Mouse (Mus musculus): Measurements from ENCODE around the gene Pcbp3.
"Not testable (repeated sequence)": the region's sequence is repeated elsewhere in the genome, so short reads cannot be mapped to it uniquely, and the experiment has no call there.

Pcbp3 gene

DNA sequence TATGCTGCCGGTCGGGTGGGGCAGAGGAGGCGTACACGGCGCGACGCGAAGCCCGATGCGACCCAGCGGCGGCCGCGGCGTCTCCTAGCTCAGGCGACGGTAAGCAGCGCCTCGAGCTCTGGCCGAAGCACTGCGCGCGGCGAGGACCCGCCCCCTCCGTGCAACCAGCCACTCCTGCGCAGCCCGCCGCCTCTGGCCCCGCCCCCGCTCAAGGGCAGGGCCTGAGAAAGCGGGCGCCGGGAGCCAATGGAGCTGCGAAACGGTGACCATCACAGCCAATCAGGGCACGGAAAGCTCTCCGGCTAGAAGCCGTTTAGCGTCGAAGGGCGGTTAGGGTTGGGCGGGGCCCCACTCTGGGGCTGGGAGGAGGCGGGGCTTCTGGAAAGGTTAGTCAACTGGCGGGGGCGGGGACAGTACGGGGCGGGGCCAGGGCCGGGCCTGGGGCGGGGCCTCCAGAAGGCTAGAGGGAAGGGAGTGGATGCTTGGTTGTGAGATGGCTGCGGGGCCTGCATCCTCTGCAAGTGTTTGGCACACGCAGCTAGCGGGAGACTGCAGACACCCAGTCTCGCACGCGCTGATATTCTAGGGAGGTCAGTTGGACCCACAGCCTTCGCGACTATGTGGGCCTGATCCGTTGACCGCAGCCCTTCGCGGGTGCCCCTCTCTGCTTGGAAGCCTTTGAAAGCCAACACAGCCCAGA lies at the start of gene Pcbp3:
Gene Pcbp3, minus strand, starts transcription at position 98 of the 700 bp plus-strand sequence.
- in situ Hi-C loops (cut with MboI, MseI), result no loop called here

DNA sequence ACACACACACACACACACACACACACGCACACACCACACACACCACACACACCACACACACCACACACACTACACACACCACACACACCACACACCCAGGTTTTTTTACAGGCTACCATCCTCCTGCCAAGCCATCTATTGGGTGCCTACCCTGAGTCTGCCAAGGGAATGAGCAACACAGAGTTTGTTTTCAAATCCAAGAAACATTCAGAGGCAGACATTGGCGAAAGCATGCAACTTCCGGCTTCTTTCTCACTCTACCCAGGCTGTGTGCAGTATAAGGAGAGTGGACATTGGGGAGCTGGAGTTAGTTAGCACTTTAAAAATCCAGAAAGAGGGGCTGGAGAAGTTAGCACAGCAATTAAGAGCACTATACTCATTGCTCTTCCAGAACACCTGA lies 47.0 kb upstream of the Pcbp3 start:
- in situ Hi-C loops (cut with MboI, MseI), result loop anchor here in 1 of 2 experiments (25.0 kb wide), 1 partner anchor 221 kb away; no protein-coding TSS in a partner anchor

DNA sequence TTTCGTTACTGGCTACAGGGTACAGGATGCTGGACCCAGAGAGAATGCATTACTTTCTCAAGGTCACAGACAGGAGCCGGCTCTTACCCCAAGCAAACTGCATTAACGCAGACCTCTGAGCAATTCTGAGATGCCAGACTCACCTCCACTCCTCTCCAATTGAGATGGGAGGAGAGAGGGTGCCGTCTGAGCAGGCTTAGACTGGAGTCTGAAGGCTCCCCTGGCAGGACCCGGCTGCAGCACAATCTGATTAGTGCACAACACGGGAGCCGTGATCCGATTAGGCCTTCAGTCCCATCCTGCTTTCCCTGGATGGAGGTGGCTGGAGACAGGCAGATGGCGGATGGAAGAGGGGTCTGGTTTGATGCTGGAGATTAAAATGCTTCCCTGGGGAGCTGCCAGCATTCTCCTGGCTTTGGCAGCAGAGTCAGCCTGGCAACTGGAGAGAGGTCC lies 46.4 kb upstream of the Pcbp3 start:
- in situ Hi-C loops (cut with MboI, MseI), result loop anchor here in 1 of 2 experiments (25.0 kb wide), 1 partner anchor 221 kb away; no protein-coding TSS in a partner anchor

DNA sequence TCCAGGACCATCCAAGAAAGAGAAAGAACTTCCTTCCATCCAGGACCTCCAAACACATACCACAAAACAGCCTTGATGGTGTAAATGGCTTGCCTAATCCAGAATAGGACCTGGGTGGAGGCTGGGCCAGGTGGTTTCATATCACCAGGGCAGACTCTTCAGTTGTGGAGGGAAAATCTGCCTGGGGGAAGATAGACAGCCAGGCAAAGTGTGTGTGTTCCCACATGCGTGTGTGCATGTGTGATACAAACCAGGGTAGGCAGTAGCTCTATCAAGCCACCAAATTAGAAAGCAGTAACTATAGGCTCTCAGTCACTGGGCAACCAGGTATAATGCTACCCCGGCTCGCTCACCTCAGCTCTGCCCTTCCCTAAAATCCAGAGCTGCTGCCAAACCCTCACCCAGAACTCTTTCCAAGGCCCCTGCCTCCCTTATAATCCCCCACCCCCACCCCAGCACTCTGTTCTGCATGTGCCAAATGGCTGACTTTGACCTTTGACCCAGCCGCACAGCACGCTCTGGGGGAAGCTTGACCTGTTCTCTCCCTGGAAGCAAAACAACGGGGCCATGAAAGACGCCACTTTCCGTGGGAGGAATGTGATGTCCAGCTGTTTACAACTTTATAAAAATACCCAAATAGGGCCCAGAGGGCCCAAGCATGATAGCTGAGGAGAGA lies 45.9 kb upstream of the Pcbp3 start:
- in situ Hi-C loops (cut with MboI, MseI), result loop anchor here in 1 of 2 experiments (25.0 kb wide), 1 partner anchor 220 kb away; no protein-coding TSS in a partner anchor

DNA sequence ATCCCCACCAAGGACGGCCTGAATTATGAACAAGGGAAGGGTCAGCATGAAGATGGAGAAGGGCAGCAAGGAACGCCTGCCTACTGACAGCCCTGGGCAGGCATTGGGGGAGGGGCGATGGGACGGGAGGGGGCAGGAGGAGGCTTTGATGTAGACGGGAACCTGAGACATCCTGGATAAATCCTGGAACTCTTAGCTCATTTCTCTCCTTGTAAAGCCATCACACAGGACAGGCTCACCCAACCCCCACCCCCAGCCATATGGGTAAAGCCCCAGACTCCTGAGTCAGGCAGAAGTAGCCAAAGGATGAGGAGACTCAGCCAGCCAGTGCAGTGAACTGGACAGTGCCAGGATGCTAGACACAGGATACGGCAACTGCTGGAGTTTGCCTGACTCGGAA lies 43.2 kb upstream of the Pcbp3 start:
- in situ Hi-C loops (cut with MboI, MseI), result loop anchor here in 1 of 2 experiments (25.0 kb wide), 1 partner anchor 218 kb away; no protein-coding TSS in a partner anchor

DNA sequence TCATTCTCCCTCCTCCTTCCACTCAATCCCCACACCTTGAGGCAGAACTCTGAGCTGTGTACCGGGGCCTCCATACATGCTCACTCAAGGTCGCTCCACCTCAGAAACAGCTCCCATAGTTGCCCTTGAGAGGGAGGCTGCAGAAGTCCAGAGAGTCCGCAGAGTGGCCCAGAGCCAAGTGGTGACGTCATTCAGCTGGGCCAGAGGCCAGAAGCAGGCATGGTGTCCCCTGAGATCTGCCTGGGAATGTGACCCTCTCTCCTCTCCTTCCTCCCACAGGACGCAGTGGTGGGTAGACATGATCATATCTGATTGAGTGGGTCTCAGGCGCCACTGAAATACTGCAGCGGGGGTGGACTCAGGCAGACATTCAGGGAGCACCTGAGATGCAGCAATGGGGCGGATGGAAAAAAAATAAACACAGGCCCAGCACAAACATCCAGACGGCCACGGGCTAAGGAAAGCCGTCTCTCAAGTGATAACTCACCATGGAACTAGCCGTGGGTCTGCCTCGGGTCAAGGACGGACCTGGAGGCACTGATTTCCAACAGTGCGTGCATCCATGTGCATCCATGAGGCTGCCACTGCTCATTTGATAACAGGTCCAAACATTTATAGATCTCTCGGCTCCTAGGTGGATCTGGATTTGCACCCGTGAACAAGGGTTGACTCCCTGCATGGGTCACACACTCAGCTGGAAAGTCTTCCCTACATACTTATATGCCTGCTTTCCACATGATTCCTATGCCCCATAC lies 36.2 kb upstream of the Pcbp3 start:
- in situ Hi-C loops (cut with MboI, MseI), result no loop called here

DNA sequence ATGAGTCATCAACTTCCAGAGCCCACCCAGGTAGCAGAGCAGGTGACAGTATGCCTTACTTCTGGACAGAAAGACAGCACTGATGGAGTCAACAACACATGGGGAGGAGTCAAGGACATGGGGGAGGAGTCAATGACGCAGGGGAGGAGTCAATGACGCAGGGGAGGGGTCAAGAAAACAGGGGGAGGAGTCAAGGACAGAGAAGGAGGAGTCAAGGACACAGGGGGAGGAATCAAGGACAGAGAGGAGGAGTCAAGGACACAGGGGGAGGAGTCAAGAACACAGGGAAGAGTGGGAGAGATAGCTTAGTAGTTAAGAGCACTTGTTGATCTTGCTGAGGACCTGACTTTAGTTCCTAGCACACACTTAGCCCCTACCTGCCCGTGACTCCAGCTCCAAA lies 30.8 kb upstream of the Pcbp3 start:
- in situ Hi-C loops (cut with MboI, MseI), result no loop called here

DNA sequence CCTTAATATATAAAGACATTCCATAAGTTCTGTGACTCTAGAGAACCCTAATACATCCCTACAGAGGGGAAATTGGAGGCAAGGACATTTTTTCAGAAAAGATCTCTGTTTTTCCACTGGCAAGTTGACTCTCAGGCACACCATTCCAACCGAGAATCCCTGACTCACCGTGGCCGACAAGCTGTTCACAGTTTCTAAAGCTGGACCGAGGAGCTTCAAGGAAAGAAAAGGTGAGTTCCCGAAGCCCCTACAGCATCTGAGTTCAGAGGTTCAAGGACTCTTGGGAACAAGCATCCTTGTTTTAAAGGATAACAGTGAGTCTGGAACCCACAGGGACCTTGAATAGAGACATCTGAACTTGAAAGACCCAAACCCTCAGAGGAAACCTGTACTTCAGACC lies 26.9 kb upstream of the Pcbp3 start:
- in situ Hi-C loops (cut with MboI, MseI), result no loop called here

DNA sequence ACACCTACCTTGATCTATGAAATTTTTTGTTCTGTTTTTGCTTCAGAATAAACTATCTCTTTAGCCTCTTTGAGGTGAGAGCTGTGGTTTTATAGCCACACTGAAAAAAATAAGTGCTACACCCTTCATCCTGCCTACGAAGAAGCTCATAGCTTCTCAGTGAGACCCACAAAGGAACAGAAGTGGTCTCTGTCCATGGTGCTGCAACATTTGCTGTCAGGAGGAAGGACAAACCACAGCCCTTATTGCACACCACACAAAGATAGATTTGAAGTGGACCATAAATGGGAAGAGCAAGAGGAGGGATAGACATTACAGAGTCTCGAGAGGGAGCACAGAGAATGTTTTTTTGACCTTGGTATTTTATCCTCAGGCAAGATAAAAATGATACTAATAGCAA lies 16.4 kb upstream of the Pcbp3 start:
- in situ Hi-C loops (cut with MboI, MseI), result no loop called here

DNA sequence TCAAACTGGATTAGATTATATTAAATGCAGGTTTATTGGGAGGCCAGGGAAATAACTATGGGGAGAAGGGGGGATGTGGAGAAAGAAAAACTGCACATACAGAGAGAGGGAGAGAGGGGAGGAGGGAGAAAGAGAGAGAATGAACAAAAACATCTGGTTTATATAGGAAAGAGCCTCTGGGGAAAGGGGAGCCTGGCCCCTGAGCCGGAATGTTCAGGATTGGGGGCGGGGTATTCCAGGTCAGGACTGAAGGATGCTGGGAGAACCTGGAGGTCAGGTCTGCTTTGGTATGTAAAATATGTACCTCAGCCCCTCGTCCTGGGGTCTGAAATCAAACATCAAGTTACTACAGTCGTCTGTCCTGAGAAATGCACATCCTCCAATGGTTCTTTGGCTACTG lies 15.0 kb upstream of the Pcbp3 start:
- in situ Hi-C loops (cut with MboI, MseI), result no loop called here

DNA sequence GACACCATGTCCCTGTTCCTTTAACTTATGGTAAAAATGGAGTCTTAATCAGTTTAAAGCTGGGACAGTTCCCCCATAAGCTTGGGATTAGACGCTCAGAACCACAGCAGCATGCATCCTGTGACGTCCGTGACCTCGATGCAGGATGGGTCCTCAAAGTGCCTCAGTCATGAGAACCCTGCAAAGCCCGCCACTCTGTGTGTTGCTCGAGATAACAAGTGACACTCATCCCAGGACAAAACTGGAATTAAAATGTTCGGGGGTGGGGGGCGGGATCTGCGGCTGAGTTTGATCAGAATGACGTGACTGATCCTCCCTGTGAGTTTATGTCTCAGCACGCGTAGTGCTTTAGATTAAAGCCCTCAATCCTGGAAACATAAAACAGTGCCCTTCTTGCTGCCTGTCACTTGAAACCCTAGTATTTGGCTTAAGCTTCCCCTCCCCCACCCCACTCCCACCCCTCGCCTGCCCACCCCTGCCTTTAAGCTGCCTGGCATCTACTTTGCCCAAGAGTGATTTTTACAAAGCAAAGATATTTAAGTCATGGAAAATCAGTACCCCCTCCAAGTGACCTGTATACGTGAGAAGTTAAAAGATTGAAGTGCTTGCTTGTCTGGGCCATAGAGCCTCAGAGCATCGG lies 12.2 kb upstream of the Pcbp3 start:
- in situ Hi-C loops (cut with MboI, MseI), result no loop called here

DNA sequence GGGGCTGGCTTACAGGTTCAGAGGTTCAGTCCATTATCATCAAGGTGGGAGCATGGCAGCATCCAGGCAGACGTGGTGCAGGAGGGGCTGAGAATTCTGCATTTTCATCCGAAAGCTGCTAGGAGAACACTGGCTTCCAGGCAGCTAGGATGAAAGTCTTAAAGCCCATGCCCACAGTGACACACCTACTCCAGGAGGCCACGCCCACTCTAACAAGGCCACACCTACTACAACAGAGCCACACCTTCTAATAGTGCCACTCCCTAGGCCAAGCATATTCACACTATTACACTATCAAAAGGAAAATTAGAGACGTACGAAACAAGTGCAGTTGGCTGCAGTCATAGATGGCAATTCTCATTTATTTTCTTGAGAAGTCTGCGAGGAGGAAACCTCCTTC lies 10.6 kb upstream of the Pcbp3 start:
- in situ Hi-C loops (cut with MboI, MseI), result not testable (repeated sequence)

DNA sequence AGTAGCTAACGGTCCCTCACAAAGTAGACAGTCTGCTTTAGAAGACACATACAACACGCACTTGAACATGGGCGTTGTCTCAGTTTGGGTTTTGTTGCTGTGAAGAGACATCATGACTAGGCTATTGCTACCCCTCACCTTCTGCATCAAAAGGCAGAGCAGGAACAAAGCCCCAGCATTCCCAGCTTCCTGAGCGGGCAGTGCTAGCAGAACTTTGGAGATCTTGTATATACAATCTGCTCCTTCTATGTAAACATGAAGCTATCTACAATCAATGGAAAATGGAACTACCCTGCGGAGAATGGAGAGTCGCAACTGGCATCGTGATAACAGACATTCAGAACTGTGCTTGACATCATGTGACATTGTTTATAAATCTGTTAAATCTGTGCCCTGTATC lies 9.3 kb upstream of the Pcbp3 start:
- in situ Hi-C loops (cut with MboI, MseI), result no loop called here

DNA sequence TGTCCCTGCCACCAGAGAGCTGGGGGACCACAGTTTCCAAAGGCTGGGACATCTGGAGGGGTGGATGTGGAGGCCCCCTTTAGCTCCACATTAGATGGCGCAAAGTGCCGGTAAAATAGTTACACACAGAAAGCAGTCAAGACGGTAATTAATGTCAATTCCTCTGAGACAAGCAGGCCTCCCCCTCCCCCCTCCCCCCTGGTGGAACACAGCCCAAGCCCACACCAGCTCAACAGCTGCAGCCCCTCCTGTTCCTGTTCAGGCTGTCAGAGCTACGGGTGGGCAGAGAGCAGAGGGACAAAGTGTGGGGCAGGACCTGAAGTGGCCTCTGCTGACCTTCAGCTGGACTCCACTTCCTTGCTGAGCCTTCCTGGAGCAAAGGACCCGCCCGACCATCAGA lies 2.7 kb upstream of the Pcbp3 start:
- in situ Hi-C loops (cut with MboI, MseI), result no loop called here

DNA sequence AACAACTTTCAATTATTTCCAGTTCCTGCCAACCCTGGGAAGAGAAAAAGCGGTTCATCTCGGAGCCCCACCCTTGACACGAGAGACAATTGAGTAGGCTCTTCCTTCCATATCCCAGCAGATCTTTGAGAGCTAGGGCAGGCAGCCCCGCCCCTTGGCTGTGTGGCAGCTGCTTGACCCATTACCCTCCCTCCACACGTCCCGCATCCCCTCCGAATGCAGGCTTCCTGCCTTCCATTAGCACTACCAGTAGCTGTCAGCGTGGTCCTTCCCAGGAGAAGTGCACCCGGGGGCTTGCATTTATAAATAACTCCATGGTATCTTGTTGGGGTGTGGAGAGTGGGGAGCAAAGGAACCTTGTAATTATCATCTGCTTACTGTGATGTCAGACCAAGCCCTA lies 2.3 kb upstream of the Pcbp3 start:
- in situ Hi-C loops (cut with MboI, MseI), result no loop called here

DNA sequence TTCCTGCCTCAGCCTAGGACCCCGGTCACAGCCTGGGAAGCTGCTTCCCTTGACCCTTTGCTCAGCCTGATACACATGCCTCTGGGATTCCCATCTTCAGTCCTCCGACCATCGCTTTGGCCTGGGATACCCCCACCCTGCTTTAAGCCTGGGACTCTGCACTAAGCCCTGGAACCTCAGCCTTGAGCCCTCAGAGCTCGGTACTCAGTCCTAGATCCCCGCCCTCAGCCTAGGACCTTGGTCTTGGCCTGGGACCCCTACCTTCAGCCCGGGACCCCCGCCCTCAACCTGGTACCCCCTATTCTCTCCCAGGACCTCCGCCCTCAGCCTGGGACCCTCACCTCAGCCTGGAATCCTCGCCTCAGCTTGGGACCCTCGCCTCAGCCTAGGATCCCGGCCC lies 531 bp downstream of the Pcbp3 start:
- in situ Hi-C loops (cut with MboI, MseI), result no loop called here

DNA sequence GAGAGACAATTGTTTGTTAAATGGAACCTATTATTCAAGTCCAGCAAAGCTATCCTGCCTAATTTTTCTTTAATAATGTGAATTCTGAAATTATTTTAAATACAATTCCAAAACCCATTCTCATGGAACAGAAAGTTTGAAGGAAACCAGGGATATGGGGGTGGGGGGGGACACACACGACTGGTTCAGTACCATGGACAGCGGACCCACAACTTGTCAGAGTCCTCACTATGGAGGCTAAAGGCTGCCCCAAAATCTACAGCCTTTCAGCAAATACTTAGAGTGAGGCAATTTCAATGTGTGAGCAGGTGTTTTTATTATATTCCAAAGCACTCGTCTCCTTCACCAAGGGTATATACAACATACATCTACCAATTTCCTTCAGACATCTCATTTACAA lies 3.5 kb downstream of the Pcbp3 start:
- in situ Hi-C loops (cut with MboI, MseI), result no loop called here

DNA sequence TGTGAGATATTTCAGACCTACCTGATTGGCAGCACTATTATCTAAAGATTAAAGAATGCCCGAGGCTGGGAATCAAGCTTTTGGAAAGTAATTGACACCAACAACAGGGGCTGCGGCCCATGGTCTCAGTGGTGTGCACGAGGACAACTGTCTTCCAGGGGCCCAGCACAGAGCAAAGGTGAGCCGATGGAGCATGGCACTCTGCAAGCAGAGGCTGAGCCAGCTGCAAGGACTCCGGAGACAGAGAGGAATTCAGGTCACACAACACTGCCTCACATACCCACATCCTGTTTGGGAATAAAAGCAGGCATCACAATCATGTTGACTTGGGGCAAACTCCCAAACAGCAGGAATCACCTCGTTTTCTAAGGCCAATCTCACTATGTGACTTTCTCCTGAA lies 5.5 kb downstream of the Pcbp3 start:
- in situ Hi-C loops (cut with MboI, MseI), result no loop called here

DNA sequence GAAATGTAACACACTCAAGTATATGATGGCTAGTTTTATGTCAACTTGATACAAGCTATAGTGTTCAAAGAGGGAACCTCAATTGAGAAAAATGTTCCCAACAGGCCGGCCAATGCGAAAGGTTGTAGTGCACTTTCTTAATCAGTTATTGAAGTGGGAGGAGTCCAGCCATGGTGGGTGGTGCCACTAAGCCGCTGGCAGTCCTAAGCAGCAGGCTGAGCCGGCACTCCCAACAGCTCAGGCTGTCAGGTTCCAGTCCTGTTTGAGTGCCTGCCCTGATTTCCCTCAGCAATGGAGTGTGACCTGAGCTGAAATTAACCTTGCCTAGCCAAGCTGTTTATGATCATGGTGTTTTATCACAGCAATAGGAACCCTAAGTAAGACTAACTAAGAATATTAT lies 20.6 kb downstream of the Pcbp3 start:
- in situ Hi-C loops (cut with MboI, MseI), result loop anchor here in 1 of 2 experiments (10.0 kb wide), 1 partner anchor 514 kb away; no protein-coding TSS in a partner anchor

DNA sequence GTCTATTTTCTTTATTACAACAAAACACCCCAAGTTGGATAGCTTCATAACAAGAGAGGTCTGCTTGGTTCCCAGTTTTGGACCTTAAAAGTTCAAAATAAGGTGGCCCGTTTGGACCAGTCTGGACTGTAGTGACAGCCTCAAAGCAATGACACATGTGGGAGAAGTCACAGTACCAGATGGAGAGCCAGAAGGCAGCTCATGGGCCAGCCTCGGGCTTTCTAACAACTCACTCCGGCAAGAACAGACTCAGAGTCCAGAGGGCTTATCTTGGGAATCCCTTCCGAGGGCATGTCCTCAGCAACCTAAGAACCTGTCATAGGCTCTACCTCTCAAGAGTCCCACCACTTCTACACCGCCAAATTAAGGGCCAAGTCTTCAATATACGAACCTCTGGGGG lies 24.9 kb downstream of the Pcbp3 start:
- in situ Hi-C loops (cut with MboI, MseI), result no loop called here

DNA sequence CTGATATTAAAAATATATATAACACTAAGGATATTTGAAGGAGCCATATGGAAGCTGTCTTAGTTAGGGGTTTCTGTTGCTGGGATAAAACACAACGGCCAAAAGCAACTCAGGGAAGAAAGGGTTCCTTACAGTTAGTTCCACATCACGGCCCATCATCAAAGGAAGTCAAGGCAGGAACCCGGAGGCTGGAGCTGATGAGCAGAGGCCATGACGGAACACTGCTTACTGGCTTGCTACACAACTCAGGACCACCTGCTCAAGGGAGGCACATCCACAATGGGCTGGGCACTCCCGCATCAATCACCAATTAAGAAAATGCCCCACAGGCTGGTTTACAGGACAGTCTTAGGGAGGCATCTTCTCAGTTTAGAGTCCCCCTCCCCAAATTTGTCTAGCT lies 26.9 kb downstream of the Pcbp3 start:
- in situ Hi-C loops (cut with MboI, MseI), result no loop called here

DNA sequence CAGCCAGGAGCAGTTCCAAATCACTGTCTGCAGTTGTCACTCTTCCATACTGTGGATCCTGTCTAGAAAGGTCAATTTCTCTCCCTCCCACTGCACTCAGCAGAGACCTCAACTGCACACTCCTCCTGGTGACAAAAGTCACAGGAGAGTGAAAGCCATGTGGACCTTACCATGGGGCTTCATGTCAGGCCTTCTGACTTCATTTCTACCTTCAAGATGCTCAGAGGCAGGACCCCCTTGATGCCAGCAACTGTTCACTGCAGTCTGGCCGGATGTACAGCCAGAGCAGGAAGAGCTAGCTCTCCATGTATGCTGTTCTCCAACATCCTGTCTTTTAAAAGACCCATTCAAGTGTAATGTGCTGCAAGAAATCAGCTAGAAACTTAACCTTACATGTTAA lies 29.9 kb downstream of the Pcbp3 start:
- in situ Hi-C loops (cut with MboI, MseI), result no loop called here

Measured in T-helper 17 cell (primary cell).